Mouse (Mus musculus) embryonic facial prominence, embryonic 14.5 days (tissue): ENCODE data around the gene Gm13078. TPM values are rescaled to one million over a fixed set of nuclear protein-coding genes. Genes with fewer than 3 reads are reported as not detected.

Experiments used
- ATAC-seq: fragments of 200-750 bp; cut with Nextera tagmentation; 2 replicates; pipeline ENCODE4 v1.8.0; 2017; ENCODE audit warnings: low read depth, moderate number of reproducible peaks, moderate TSS enrichment
- DNase-seq: peaks from one replicate; pipeline ENCODE4 v3.0.0-alpha.2; 2015; ENCODE audit warnings: low spot score
- H3K27ac ChIP-seq: fragments of 300-500 bp; sonication (generic); replicated peaks from 2 replicates; pipeline ENCODE4 v1.5.1; 2014; ENCODE audit warnings: low read depth, mild to moderate bottlenecking, low read length, moderate library complexity
- H3K27me3 ChIP-seq: fragments of 300-500 bp; sonication (generic); replicated peaks from 2 replicates; pipeline ENCODE4 v1.6.1; 2014; ENCODE audit warnings: low read length; ENCODE audit not compliant: control insufficient read depth, insufficient read depth
- H3K36me3 ChIP-seq: fragments of 300-500 bp; sonication (generic); 2 replicates; pipeline ENCODE4 v1.6.1; 2014; ENCODE audit warnings: low read length, mixed read lengths; ENCODE audit not compliant: control insufficient read depth, insufficient read depth
- H3K4me1 ChIP-seq: fragments of 300-500 bp; sonication (generic); 2 replicates; pipeline ENCODE4 v1.6.1; 2014; ENCODE audit warnings: antibody characterized with exemption, low read length; ENCODE audit not compliant: control insufficient read depth, insufficient read depth
- H3K4me2 ChIP-seq: fragments of 300-500 bp; sonication (generic); 2 replicates; pipeline ENCODE4 v1.6.1; 2014; ENCODE audit warnings: low read depth, mild to moderate bottlenecking, low read length, moderate library complexity, mixed read lengths
- H3K4me3 ChIP-seq: fragments of 300-500 bp; sonication (generic); 2 replicates; pipeline ENCODE4 v1.5.1; 2014; ENCODE audit warnings: low read depth, mild to moderate bottlenecking, low read length
- H3K9ac ChIP-seq: fragments of 300-500 bp; sonication (generic); 2 replicates; pipeline ENCODE4 v1.6.1; 2014; ENCODE audit warnings: low read depth, mild to moderate bottlenecking, low read length, moderate library complexity, mixed read lengths
- H3K9me3 ChIP-seq: fragments of 300-500 bp; sonication (generic); 2 replicates; pipeline ENCODE4 v1.6.1; 2016; ENCODE audit warnings: low read length; ENCODE audit not compliant: control insufficient read depth
- WGBS: fragments of 180-500 bp; shearing (Covaris S2); extraction: QIAGEN DNeasy Blood & Tissue Kit; methylation state at CpG from one replicate; pipeline ENCODE4 v1.1.7; 2014; 5-methylcytosine and 5-hydroxymethylcytosine counted together
- polyA plus RNA-seq: library from polyadenylated mRNA; unstranded; fragments of >200 nt; fragmentation: Nextera tagmentation; extraction: Ambion mirVana; gene quantifications from 2 replicates; pipeline ENCODE4 v1.2.1, GENCODE M21; 2014

The Gm13078 gene
- not detected in 2 replicates for polyA plus RNA-seq

GRCm38 (mm10) chr4:143719155-143719554 lies at the start of gene Gm13078:
TSS of gene Gm13078 (plus strand) at chr4:143719455.
- no peak within 1 kb of the TSS for H3K4me2 ChIP-seq
- 100% methylated on average over 1 of the region's 1 CpGs for WGBS
- H3K4me3 ChIP-seq: no peak within 1 kb of the TSS
- no peaks in the 10 kb centered on the region for H3K36me3 ChIP-seq
- peaks cover 11% of the 10 kb centered on the region for H3K9me3 ChIP-seq
- no peak within 1 kb of the TSS for H3K27ac ChIP-seq
- no peaks in the 10 kb centered on the region for H3K4me1 ChIP-seq
- no peak for DNase-seq
- H3K9ac ChIP-seq: no peak within 1 kb of the TSS
- H3K27me3 ChIP-seq: no peaks in the 10 kb centered on the region
- no peak for ATAC-seq

- H3K4me1 ChIP-seq: no peaks in the 10 kb centered on the region
- H3K4me3 ChIP-seq: no peak within 1 kb of the TSS
- WGBS: 88% methylated on average over 2 of the region's 2 CpGs
Observed at GRCm38 (mm10) chr4:143702611-143703010, 16.6 kb upstream of the Gm13078 start, which contains the start of gene Gm13089. TSS of gene Gm13089 (minus strand) at chr4:143702711.

More at GRCm38 (mm10) chr4:143702611-143703010, 16.6 kb upstream of the Gm13078 start, which contains the start of gene Gm13089:
- no peak for DNase-seq
- Histone ChIP-seq H3K27me3 (no peaks in the 10 kb centered on the region), H3K4me2 (no peak within 1 kb of the TSS), H3K27ac (no peak within 1 kb of the TSS), H3K36me3 (no peaks in the 10 kb centered on the region), H3K9me3 (peaks cover 31% of the 10 kb centered on the region), H3K9ac (no peak within 1 kb of the TSS)
- no peak for ATAC-seq

Other genes starting within 250 kb of the Gm13078 start
- gene Gm13043, start 208.1 kb upstream of the Gm13078 start, polyA plus RNA-seq: not detected in 2 replicates
- gene Gm13040, start 183.5 kb upstream of the Gm13078 start, polyA plus RNA-seq: not detected in 2 replicates
- not detected in 2 replicates for gene BC080695, start 167.8 kb upstream of the Gm13078 start, polyA plus RNA-seq
- not detected in 2 replicates for gene Gm13057, start 167.7 kb upstream of the Gm13078 start, polyA plus RNA-seq
- not detected in 2 replicates for gene Gm13083, start 104.5 kb upstream of the Gm13078 start, polyA plus RNA-seq
- gene Gm13088, start 62.2 kb upstream of the Gm13078 start, polyA plus RNA-seq: not detected in 2 replicates
- not detected in 2 replicates for gene Gm13089, start 16.7 kb upstream of the Gm13078 start, polyA plus RNA-seq
- gene Gm13023, start 69.9 kb downstream of the Gm13078 start, polyA plus RNA-seq: not detected in 2 replicates
- not detected in 2 replicates for gene Gm13084, start 96.6 kb downstream of the Gm13078 start, polyA plus RNA-seq
- gene Gm13103, start 127.0 kb downstream of the Gm13078 start, polyA plus RNA-seq: not detected in 2 replicates
- gene Pramef6, start 180.9 kb downstream of the Gm13078 start, polyA plus RNA-seq: not detected in 2 replicates
- not detected in 2 replicates for gene Pramef25, start 231.6 kb downstream of the Gm13078 start, polyA plus RNA-seq
- gene Gm13101, start 247.5 kb downstream of the Gm13078 start, polyA plus RNA-seq: not detected in 2 replicates